Mouse (Mus musculus) ES-E14 (cell line): ENCODE measurements around the gene Ptgir. TPM values are rescaled to one million over a fixed set of nuclear protein-coding genes. Genes with fewer than 3 reads are reported as not detected.

ENCODE experiments used
- DNase-seq: peaks from one replicate; pipeline ENCODE4 v3.0.0-alpha.2; 2013; ENCODE audit warnings: low read depth, low spot score
- H3K27ac ChIP-seq: 2 replicates; pipeline ENCODE4 v1.5.1; 2012; ENCODE audit warnings: low read depth, mild to moderate bottlenecking, low read length, moderate library complexity, mixed read lengths; ENCODE audit not compliant: poor library complexity, insufficient read depth, severe bottlenecking
- H3K36me3 ChIP-seq: 2 replicates; pipeline ENCODE4 v1.6.1; 2012; ENCODE audit warnings: mild to moderate bottlenecking, low read length, moderate library complexity, mixed read lengths; ENCODE audit not compliant: control insufficient read depth, poor library complexity, insufficient read depth, severe bottlenecking
- H3K4me1 ChIP-seq, 2 experiments: fragments of 150-350 bp in 1 of 2; sonication (generic) in 1 of 2; 2 replicates each; pipeline ENCODE4 v1.6.1; 2012; ENCODE audit warnings: low read length in 2 of 2, mild to moderate bottlenecking in 1 of 2, mixed read lengths in 1 of 2; ENCODE audit not compliant: control insufficient read depth in 2 of 2, insufficient read depth in 2 of 2, poor library complexity in 1 of 2
- H3K4me3 ChIP-seq, 2 experiments: fragments of 150-350 bp in 1 of 2; sonication (generic) in 1 of 2; 2 replicates each; pipeline ENCODE4 v1.5.1; 2012; ENCODE audit warnings: low read length in 2 of 2, low read depth in 1 of 2, mild to moderate bottlenecking in 1 of 2, mixed read lengths in 1 of 2; ENCODE audit not compliant: insufficient read depth in 1 of 2, poor library complexity in 1 of 2, severe bottlenecking in 1 of 2
- H3K9ac ChIP-seq: 2 replicates; pipeline ENCODE4 v1.6.1; 2012; ENCODE audit warnings: low read depth, mild to moderate bottlenecking, low read length, mixed read lengths; ENCODE audit not compliant: poor library complexity, insufficient read depth, severe bottlenecking
- H3K9me3 ChIP-seq: fragments of 150-350 bp; sonication (generic); 2 replicates; pipeline ENCODE4 v1.6.1; 2012; ENCODE audit warnings: low read depth, mild to moderate bottlenecking, low read length; ENCODE audit not compliant: control insufficient read depth, insufficient read depth
- CHD2 ChIP-seq: IDR thresholded peaks from 2 replicates; pipeline ENCODE4 v1.6.1; 2014; ENCODE audit warnings: mild to moderate bottlenecking, low read depth, low read length, inconsistent platforms
- HCFC1 ChIP-seq: IDR thresholded peaks from 2 replicates; pipeline ENCODE4 v1.6.1; 2012; ENCODE audit warnings: low read length, inconsistent platforms, borderline replicate concordance; ENCODE audit not compliant: insufficient read depth
- MAFK ChIP-seq: IDR thresholded peaks from 2 replicates; pipeline ENCODE4 v1.6.1; 2014; ENCODE audit warnings: mild to moderate bottlenecking, low read depth, low read length, inconsistent platforms; ENCODE audit not compliant: insufficient read depth
- ZC3H11A ChIP-seq: IDR thresholded peaks from 2 replicates; pipeline ENCODE4 v1.6.1; 2012; ENCODE audit warnings: low read depth, mild to moderate bottlenecking, inconsistent platforms, low read length, borderline replicate concordance
- ZNF384 ChIP-seq: IDR thresholded peaks from 2 replicates; pipeline ENCODE4 v1.6.1; 2012; ENCODE audit warnings: low read depth, low read length, inconsistent platforms
- in situ Hi-C, 2 experiments: fragments of 600-800 bp; cut with MboI; formaldehyde crosslinking; loops; one replicate each; pipeline ENCODE4 v1.15.1; 2025; ENCODE audit warnings: low sequenced_read_pairs in 2 of 2, inconsistent platforms in 1 of 2; ENCODE audit not compliant: unreplicated experiment in 2 of 2
- total RNA-seq: library from RNA; depleted of rRNA; stranded (reverse); fragments of 300-350 nt; gene quantifications from 2 replicates; pipeline ENCODE4 v1.2.3, GENCODE M21; 2012

Ptgir gene
- total RNA-seq, 1 experiment: 0.09 TPM

DNA sequence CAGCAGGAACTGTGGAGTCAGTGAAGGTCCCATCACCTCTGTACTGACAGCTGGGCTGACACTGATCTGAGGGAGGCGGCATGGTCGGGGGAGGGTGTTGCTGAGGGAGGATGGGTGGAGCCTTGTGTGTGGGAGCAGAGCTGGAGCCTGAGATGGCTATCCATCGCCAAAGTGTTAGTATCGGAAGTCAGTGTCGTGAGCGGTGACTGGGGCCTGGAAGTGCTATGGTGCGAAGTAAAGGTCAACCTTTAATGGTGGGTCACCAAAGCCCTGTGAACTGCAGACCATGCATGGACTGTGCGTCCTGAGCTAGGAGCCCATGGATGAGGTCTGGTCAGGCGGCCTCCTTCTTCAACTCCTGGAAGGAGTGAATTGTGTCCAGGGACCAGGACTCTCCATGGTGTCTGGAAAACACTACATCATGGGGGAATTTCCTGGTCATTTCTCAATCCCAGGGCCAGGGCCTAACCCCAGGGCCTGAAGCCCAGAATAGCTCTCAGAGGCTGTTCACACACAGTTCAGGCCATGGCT is 734 bp upstream of the Ptgir start:
- H3K4me3 ChIP-seq: no peak overlapping the region
- in situ Hi-C loops: loop anchor here in 1 of 2 experiments (25.0 kb wide), 1 partner anchor 93 kb away; the partner anchor contains the start of genes Fkrp and Strn4

DNA sequence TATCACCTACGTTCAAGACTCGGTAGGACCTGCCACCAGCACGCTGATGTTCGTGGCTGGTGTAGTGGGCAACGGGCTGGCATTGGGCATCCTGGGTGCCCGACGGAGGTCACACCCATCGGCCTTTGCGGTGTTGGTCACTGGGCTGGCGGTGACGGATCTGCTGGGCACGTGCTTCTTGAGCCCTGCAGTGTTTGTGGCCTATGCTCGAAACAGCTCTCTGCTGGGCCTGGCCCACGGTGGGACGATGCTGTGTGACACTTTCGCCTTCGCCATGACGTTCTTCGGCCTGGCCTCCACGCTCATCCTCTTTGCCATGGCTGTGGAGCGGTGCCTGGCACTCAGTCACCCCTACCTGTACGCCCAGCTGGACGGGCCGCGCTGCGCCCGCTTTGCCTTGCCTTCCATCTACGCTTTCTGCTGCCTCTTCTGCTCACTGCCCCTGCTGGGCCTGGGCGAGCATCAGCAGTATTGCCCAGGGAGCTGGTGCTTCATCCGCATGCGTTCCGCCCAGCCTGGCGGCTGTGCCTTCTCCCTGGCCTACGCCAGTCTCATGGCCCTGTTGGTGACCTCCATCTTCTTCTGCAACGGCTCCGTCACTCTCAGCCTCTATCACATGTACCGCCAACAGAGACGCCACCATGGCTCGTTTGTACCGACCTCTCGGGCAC is 734 bp downstream of the Ptgir start:
- Histone ChIP-seq H3K4me3 (peak overlapping the region; percentile 36 to 56; a peak in 2 of 4 replicates), H3K36me3 (no peaks in the 10 kb centered on the region), H3K27ac (no peak overlapping the region), H3K4me1 (peaks cover 0 to 23% of the 10 kb centered on the region in 2 experiments; a peak in 1 of 4 replicates), H3K9me3 (no peaks in the 10 kb centered on the region), H3K9ac (peak overlapping the region; percentile 39; the same call in 1 of the 2 replicates)
- DNase-seq: no peak
- in situ Hi-C loops: loop anchor here in 1 of 2 experiments (25.0 kb wide), 1 partner anchor 95 kb away; the partner anchor contains the start of genes Fkrp and Strn4
- no peak for TF ChIP-seq MAFK
- no peak for TF ChIP-seq HCFC1
- TF ChIP-seq CHD2: no peak
- no peak for TF ChIP-seq ZNF384
- no peak for TF ChIP-seq ZC3H11A

More for the DNA sequence above, 734 bp upstream of the Ptgir start:
- Histone ChIP-seq H3K4me1 (peaks cover 0 to 26% of the 10 kb centered on the region in 2 experiments; a peak in 1 of 4 replicates), H3K36me3 (no peaks in the 10 kb centered on the region), H3K9ac (no peak overlapping the region), H3K27ac (no peak overlapping the region), H3K9me3 (no peaks in the 10 kb centered on the region)
- DNase-seq: no peak
- TF ChIP-seq ZNF384 (no peak), HCFC1 (no peak), ZC3H11A (no peak), MAFK (no peak), CHD2 (no peak)

DNA sequence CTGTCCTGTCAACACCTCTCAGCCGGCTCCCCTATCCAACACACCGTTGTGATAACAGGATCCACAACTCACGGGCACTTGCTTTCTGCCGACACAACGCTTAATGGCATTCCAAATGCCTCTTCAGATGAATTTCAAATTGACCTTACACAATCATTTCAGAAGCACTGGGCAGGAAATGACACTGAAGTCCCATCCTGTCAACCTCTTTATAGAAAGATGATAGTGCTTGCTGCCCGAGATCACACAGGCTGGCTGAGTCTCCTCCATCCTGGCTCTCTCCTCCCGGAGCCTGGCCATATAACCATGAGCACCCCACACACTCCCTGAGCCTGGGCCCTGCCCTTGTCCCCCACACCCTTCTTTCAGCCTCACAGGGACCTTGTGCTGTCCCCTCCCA is 1.6 kb downstream of the Ptgir start:
- DNase-seq: no peak
- Histone ChIP-seq H3K36me3 (no peaks in the 10 kb centered on the region), H3K27ac (no peak overlapping the region), H3K9ac (no peak overlapping the region), H3K9me3 (no peaks in the 10 kb centered on the region), H3K4me1 (peaks cover 0 to 21% of the 10 kb centered on the region in 2 experiments; a peak in 1 of 4 replicates), H3K4me3 (no peak overlapping the region)
- in situ Hi-C loops: loop anchor here in 1 of 2 experiments (25.0 kb wide), 1 partner anchor 96 kb away; the partner anchor contains the start of genes Fkrp and Strn4
- no peak for TF ChIP-seq ZNF384
- no peak for TF ChIP-seq ZC3H11A

DNA sequence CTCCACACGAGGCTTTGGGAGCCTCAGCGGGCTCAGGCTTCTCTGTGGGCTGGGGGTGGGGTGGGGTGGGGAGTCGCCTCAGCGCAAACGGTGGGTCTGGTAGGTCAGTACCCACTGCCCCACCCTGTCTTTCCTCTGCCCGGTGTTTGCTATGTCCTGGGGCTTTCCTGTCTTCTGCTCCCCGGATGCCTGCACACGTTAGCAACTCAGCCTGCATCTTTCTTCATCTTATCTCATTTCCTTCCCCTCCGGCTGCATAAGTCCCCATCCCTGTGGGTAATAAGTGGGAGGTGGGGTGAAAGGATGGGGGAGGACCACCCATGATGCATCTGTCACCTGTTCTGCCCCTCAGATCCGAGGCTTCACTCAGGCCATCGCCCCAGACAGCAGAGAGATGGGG is 2.1 kb downstream of the Ptgir start:
- Histone ChIP-seq H3K27ac (no peak overlapping the region), H3K9ac (no peak overlapping the region), H3K4me1 (peaks cover 0 to 21% of the 10 kb centered on the region in 2 experiments; a peak in 1 of 4 replicates), H3K36me3 (no peaks in the 10 kb centered on the region), H3K4me3 (no peak overlapping the region), H3K9me3 (no peaks in the 10 kb centered on the region)
- TF ChIP-seq HCFC1 (no peak), ZNF384 (no peak), ZC3H11A (no peak), MAFK (no peak), CHD2 (no peak)
- in situ Hi-C loops: loop anchor here in 1 of 2 experiments (25.0 kb wide), 1 partner anchor 96 kb away; the partner anchor contains the start of genes Fkrp and Strn4
- no peak for DNase-seq
